ENCODE assay signal across 22 mouse cellular contexts in genomic region chr7:113997675-113998354, GRCm38 (mm10).
DNase-seq lines count a peak whose midpoint lies in the region; ATAC-seq lines count a peak whose summit lies in the region.
"Had no signal": no experiment of that assay in that cellular context is flagged by ENCODE, and none has a peak within 500 bp of the region (broad histone marks: within the 10 kb centered on the region; RNA-seq: fewer than 3 reads in every experiment).

No protein-coding gene starts in this region.

- ATAC-seq in heart, embryonic 11.5 days (replicated peaks; ENCODE audit: insufficient number of reproducible peaks, low FRiP score, low TSS enrichment), result 0 out of 2 replicates have a peak, but pooled peaks have one; percentile 52
- ATAC-seq in erythroid progenitor cell, adult 5-6 weeks (replicated peaks; ENCODE audit: low FRiP score, poor library complexity, severe bottlenecking), result peak; percentile 68
- ATAC-seq in liver, embryonic 16.5 days (ENCODE audit: low read depth), result peak; percentile 96
- ATAC-seq: midbrain, embryonic 13.5 days had no signal

- 68% methylated on average over 7 of the region's 7 CpGs for WGBS in heart, embryonic 11.5 days (ENCODE audit: insufficient replicate concordance)
- WGBS in liver, embryonic 16.5 days (ENCODE audit: insufficient replicate concordance), result 46% methylated on average over 7 of the region's 7 CpGs

- no peak overlapping the region for H3K27ac ChIP-seq in heart, embryonic 11.5 days (ENCODE audit: low read depth, low read length)
- H3K27ac ChIP-seq in liver, embryonic 16.5 days (ENCODE audit: low read length), result no peak overlapping the region
- H3K27ac ChIP-seq: embryonic facial prominence, embryonic 12.5 days; forebrain, embryonic 12.5 days; heart, embryonic 13.5 days; hindbrain, embryonic 10.5 days; kidney, embryonic 15.5 days; midbrain, embryonic 13.5 days had no signal

- no peak overlapping the region for H3K4me3 ChIP-seq in heart, embryonic 11.5 days (ENCODE audit: low read depth, low read length)
- no peak overlapping the region for H3K4me3 ChIP-seq in liver, embryonic 16.5 days (ENCODE audit: low read depth, low read length)
- H3K4me3 ChIP-seq: embryonic facial prominence, embryonic 12.5 days; forebrain, embryonic 12.5 days; heart, embryonic 13.5 days; hindbrain, embryonic 10.5 days; kidney, embryonic 15.5 days; midbrain, embryonic 13.5 days; myocyte had no signal

- no peak for DNase-seq in heart, adult 18-20 months
- DNase-seq in c-Kit-positive CD71-positive TER-119-negative erythroid progenitor cells, embryonic 14.5 days (ENCODE audit: low read depth), result peak; percentile 7
- DNase-seq in embryo, embryonic 10.5 days (ENCODE audit: low spot score), result no peak
- DNase-seq in left cerebral cortex, adult 18-20 months (ENCODE audit: low spot score in 2 of 2), result no peak
- DNase-seq in adrenal gland, postnatal 25 days, result no peak
- DNase-seq: adrenal gland, postnatal 10 days; cerebellum, adult 9-11 months; gastrocnemius, postnatal 25 days; layer of hippocampus, postnatal 36 days; lung, postnatal 14 days; retina, postnatal 1 day; thymus, adult 2 months had no signal

- no peaks in the 10 kb centered on the region for H3K4me1 ChIP-seq in heart, embryonic 11.5 days (ENCODE audit: control insufficient read depth, insufficient read depth, low read length)
- no peaks in the 10 kb centered on the region; the same call in 1 of the 2 replicates for H3K4me1 ChIP-seq in liver, embryonic 16.5 days (ENCODE audit: control insufficient read depth, low read depth, low read length)
- H3K4me1 ChIP-seq: embryonic facial prominence, embryonic 12.5 days; forebrain, embryonic 12.5 days; hindbrain, embryonic 10.5 days; kidney, embryonic 15.5 days; midbrain, embryonic 13.5 days had no signal

- no peak overlapping the region for H3K4me2 ChIP-seq in heart, embryonic 11.5 days
- H3K4me2 ChIP-seq in liver, embryonic 16.5 days (ENCODE audit: low read depth, low read length), result no peak overlapping the region
- H3K4me2 ChIP-seq: embryonic facial prominence, embryonic 12.5 days; forebrain, embryonic 12.5 days; heart, embryonic 13.5 days; kidney, embryonic 15.5 days; midbrain, embryonic 13.5 days had no signal

- no peak overlapping the region for H3K9ac ChIP-seq in heart, embryonic 11.5 days (ENCODE audit: low read depth, low read length)
- no peak overlapping the region for H3K9ac ChIP-seq in liver, embryonic 16.5 days (ENCODE audit: low read depth, low read length)
- H3K9ac ChIP-seq: embryonic facial prominence, embryonic 12.5 days; forebrain, embryonic 12.5 days; heart, embryonic 13.5 days; kidney, embryonic 15.5 days; midbrain, embryonic 13.5 days had no signal

- no peaks in the 10 kb centered on the region for H3K9me3 ChIP-seq in heart, embryonic 11.5 days (replicated peaks; ENCODE audit: control insufficient read depth, low read length)
- no peaks in the 10 kb centered on the region for H3K9me3 ChIP-seq in liver, embryonic 16.5 days (replicated peaks; ENCODE audit: control insufficient read depth, low read length)
- H3K9me3 ChIP-seq: embryonic facial prominence, embryonic 12.5 days; forebrain, embryonic 12.5 days; heart, embryonic 13.5 days; hindbrain, embryonic 10.5 days; kidney, embryonic 15.5 days; midbrain, embryonic 13.5 days had no signal

- H3K27me3 ChIP-seq in heart, embryonic 11.5 days (ENCODE audit: control insufficient read depth, insufficient read depth, low read length), result no peaks in the 10 kb centered on the region
- no peaks in the 10 kb centered on the region for H3K27me3 ChIP-seq in liver, embryonic 16.5 days (ENCODE audit: control insufficient read depth, insufficient read depth, low read depth, low read length)
- H3K27me3 ChIP-seq: embryonic facial prominence, embryonic 12.5 days; heart, embryonic 13.5 days; kidney, embryonic 15.5 days; midbrain, embryonic 13.5 days had no signal

- no peaks in the 10 kb centered on the region for H3K36me3 ChIP-seq in heart, embryonic 11.5 days (ENCODE audit: control insufficient read depth, insufficient read depth, low read length)
- no peaks in the 10 kb centered on the region for H3K36me3 ChIP-seq in liver, embryonic 16.5 days (ENCODE audit: control insufficient read depth, insufficient read depth)
- H3K36me3 ChIP-seq: embryonic facial prominence, embryonic 12.5 days; forebrain, embryonic 12.5 days; hindbrain, embryonic 10.5 days; kidney, embryonic 15.5 days; midbrain, embryonic 13.5 days had no signal
